Mouse (Mus musculus) spleen, postnatal 14 days (tissue): ENCODE measurements at regions not wholly inside any gene's neighbourhood (a gene's known extent, or its start where the extent isn't known, plus 50 kb on each side); places are given as distances from the start of the nearest gene placed in this dataset.

ENCODE experiments used
- DNase-seq, 2 experiments: peaks; one replicate each; pipeline ENCODE4 v3.0.0; 2021 to 2022; ENCODE audit warnings: low spot score in 2 of 2

- DNase-seq = no peak
Measured at GRCm38 (mm10) chr12:106186501-106186900, 176.5 kb downstream of the Vrk1 start.

GRCm38 (mm10) chr12:106191771-106192170, 181.7 kb downstream of the Vrk1 start:
- DNase-seq = no peak

GRCm38 (mm10) chr12:106199302-106199701, 189.3 kb downstream of the Vrk1 start:
- no peak for DNase-seq

- no peak for DNase-seq
Measured at GRCm38 (mm10) chr12:106203526-106203925, 193.5 kb downstream of the Vrk1 start.

GRCm38 (mm10) chr12:106210959-106211358, 200.9 kb downstream of the Vrk1 start:
- no peak for DNase-seq

- DNase-seq = no peak
Measured at GRCm38 (mm10) chr12:106211488-106211887, 201.5 kb downstream of the Vrk1 start.

- no peak for DNase-seq
Measured at GRCm38 (mm10) chr12:106212397-106212796, 202.4 kb downstream of the Vrk1 start.

GRCm38 (mm10) chr12:106220071-106220470, 210.0 kb downstream of the Vrk1 start:
- DNase-seq = no peak

GRCm38 (mm10) chr12:106226276-106226675, 216.2 kb downstream of the Vrk1 start:
- DNase-seq = no peak

GRCm38 (mm10) chr12:106226776-106227562, 216.9 kb downstream of the Vrk1 start:
- no peak for DNase-seq

GRCm38 (mm10) chr12:106227563-106227840, 217.5 kb downstream of the Vrk1 start:
- no peak for DNase-seq

- DNase-seq = no peak
Measured at GRCm38 (mm10) chr12:106245178-106245840, 235.3 kb downstream of the Vrk1 start.

GRCm38 (mm10) chr12:106273591-106273990, 263.6 kb downstream of the Vrk1 start:
- DNase-seq = no peak

- DNase-seq = no peak
Measured at GRCm38 (mm10) chr12:106277886-106278285, 267.9 kb downstream of the Vrk1 start.

GRCm38 (mm10) chr12:106282491-106283106, 272.6 kb downstream of the Vrk1 start:
- no peak for DNase-seq

- no peak for DNase-seq
Measured at GRCm38 (mm10) chr12:106284814-106285213, 274.8 kb downstream of the Vrk1 start.

GRCm38 (mm10) chr12:106288791-106289515, 278.9 kb downstream of the Vrk1 start:
- no peak for DNase-seq

GRCm38 (mm10) chr12:106291476-106292046, 281.5 kb downstream of the Vrk1 start:
- DNase-seq = no peak

- no peak for DNase-seq
Measured at GRCm38 (mm10) chr12:106293117-106293516, 283.1 kb downstream of the Vrk1 start.

GRCm38 (mm10) chr12:106295596-106295995, 285.6 kb downstream of the Vrk1 start:
- DNase-seq = no peak

GRCm38 (mm10) chr12:106302617-106303016, 292.6 kb downstream of the Vrk1 start:
- no peak for DNase-seq
